ENCODE assay signal across 8 mouse cellular contexts in genomic region chr4:95507141-95507945, GRCm38 (mm10). TPM values are rescaled to one million over a fixed set of nuclear protein-coding genes. Genes with fewer than 3 reads are reported as not detected.
DNase-seq lines count a peak whose midpoint lies in the region; ATAC-seq and TF ChIP-seq lines count a peak whose summit lies in the region.

No protein-coding gene starts in this region.

- DNase-seq in lung, adult 2 months = no peak
- no peak for DNase-seq in spleen, adult 18-20 months
- no peak for DNase-seq in left cerebral cortex, adult 2 months (ENCODE audit: extremely low spot score in 1 of 2, low spot score in 2 of 2)

- H3K4me2 ChIP-seq in lung, embryonic 16.5 days (ENCODE audit: low read depth, low read length) = no peak overlapping the region
- no peak overlapping the region for H3K4me2 ChIP-seq in forebrain, embryonic 15.5 days (replicated peaks)
- no peak overlapping the region for H3K4me2 ChIP-seq in kidney, embryonic 16.5 days (replicated peaks; ENCODE audit: low read depth, low read length)
- no peak overlapping the region for H3K4me2 ChIP-seq in neural tube, embryonic 13.5 days
- H3K4me2 ChIP-seq in heart, embryonic 11.5 days = no peak overlapping the region

- H3K4me3 ChIP-seq in lung, embryonic 16.5 days (ENCODE audit: low read length) = no peak overlapping the region
- no peak overlapping the region for H3K4me3 ChIP-seq in lung, adult 2 months (replicated peaks; ENCODE audit: extremely low read depth, low read depth, low read length)
- no peak overlapping the region for H3K4me3 ChIP-seq in forebrain, embryonic 15.5 days
- H3K4me3 ChIP-seq in kidney, embryonic 16.5 days (ENCODE audit: low read length) = no peak overlapping the region
- no peak overlapping the region for H3K4me3 ChIP-seq in neural tube, embryonic 13.5 days
- no peak overlapping the region for H3K4me3 ChIP-seq in heart, embryonic 11.5 days (ENCODE audit: low read depth, low read length)
- H3K4me3 ChIP-seq in left cerebral cortex, adult 2 months = no peak overlapping the region

- no peak for TF ChIP-seq CTCF in lung, adult 2 months (IDR thresholded peaks at IDR 0.05; ENCODE audit: insufficient read depth, low read length)
- TF ChIP-seq CTCF in left cerebral cortex, adult 2 months (IDR thresholded peaks at IDR 0.05) = no peak

- no peaks in the 10 kb centered on the region for H3K9me3 ChIP-seq in lung, embryonic 16.5 days (ENCODE audit: control insufficient read depth, low read length)
- H3K9me3 ChIP-seq in forebrain, embryonic 15.5 days = no peaks in the 10 kb centered on the region
- H3K9me3 ChIP-seq in kidney, embryonic 16.5 days (ENCODE audit: low read length) = no peaks in the 10 kb centered on the region
- no peaks in the 10 kb centered on the region for H3K9me3 ChIP-seq in neural tube, embryonic 13.5 days
- no peaks in the 10 kb centered on the region for H3K9me3 ChIP-seq in heart, embryonic 11.5 days (replicated peaks; ENCODE audit: control insufficient read depth, low read length)

- H3K4me1 ChIP-seq in lung, embryonic 16.5 days (replicated peaks; ENCODE audit: control insufficient read depth, insufficient read depth, low read length) = peaks cover 5% of the 10 kb centered on the region; the same call in 1 of the 2 replicates
- no peaks in the 10 kb centered on the region for H3K4me1 ChIP-seq in lung, adult 2 months (ENCODE audit: control insufficient read depth, insufficient read depth, low read length)
- H3K4me1 ChIP-seq in forebrain, embryonic 15.5 days = peaks cover 12% of the 10 kb centered on the region
- H3K4me1 ChIP-seq in kidney, embryonic 16.5 days (ENCODE audit: insufficient read depth, low read length) = peaks cover 5% of the 10 kb centered on the region; the same call in 1 of the 2 replicates
- H3K4me1 ChIP-seq in neural tube, embryonic 13.5 days (replicated peaks) = peaks cover 13% of the 10 kb centered on the region
- no peaks in the 10 kb centered on the region for H3K4me1 ChIP-seq in heart, embryonic 11.5 days (ENCODE audit: control insufficient read depth, insufficient read depth, low read length)

- peak; percentile 49; the same call in 1 of the 2 replicates for ATAC-seq in lung, embryonic 16.5 days (ENCODE audit: low read depth)
- peak; percentile 78; the same call in 1 of the 2 replicates for ATAC-seq in forebrain, embryonic 15.5 days (replicated peaks)
- ATAC-seq in kidney, embryonic 16.5 days (ENCODE audit: low FRiP score, low TSS enrichment) = peak; percentile 84
- ATAC-seq in neural tube, embryonic 13.5 days (ENCODE audit: low read depth) = peak; percentile 97
- ATAC-seq in heart, embryonic 11.5 days (replicated peaks; ENCODE audit: insufficient number of reproducible peaks, low FRiP score, low TSS enrichment) = no peak

- H3K27me3 ChIP-seq in lung, embryonic 16.5 days (ENCODE audit: control insufficient read depth, insufficient read depth, low read depth, low read length) = no peaks in the 10 kb centered on the region
- H3K27me3 ChIP-seq in forebrain, embryonic 15.5 days = no peaks in the 10 kb centered on the region
- no peaks in the 10 kb centered on the region for H3K27me3 ChIP-seq in kidney, embryonic 16.5 days (ENCODE audit: insufficient read depth, low read length)
- H3K27me3 ChIP-seq in neural tube, embryonic 13.5 days = no peaks in the 10 kb centered on the region
- no peaks in the 10 kb centered on the region for H3K27me3 ChIP-seq in heart, embryonic 11.5 days (ENCODE audit: control insufficient read depth, insufficient read depth, low read length)

- 62% methylated on average over 7 of the region's 7 CpGs for WGBS in lung, embryonic 16.5 days
- 75% methylated on average over 7 of the region's 7 CpGs for WGBS in lung, adult 2 months
- WGBS in forebrain, embryonic 15.5 days = 35% methylated on average over 7 of the region's 7 CpGs
- WGBS in kidney, embryonic 16.5 days = 27% methylated on average over 7 of the region's 7 CpGs
- 29% methylated on average over 7 of the region's 7 CpGs for WGBS in neural tube, embryonic 13.5 days
- WGBS in heart, embryonic 11.5 days (ENCODE audit: insufficient replicate concordance) = 83% methylated on average over 7 of the region's 7 CpGs

- TF ChIP-seq POLR2A in lung, adult 2 months (IDR thresholded peaks at IDR 0.05; ENCODE audit: borderline replicate concordance, extremely low read depth, low read depth, low read length) = no peak

- H3K36me3 ChIP-seq in lung, embryonic 16.5 days (ENCODE audit: control insufficient read depth, insufficient read depth, low read length) = no peaks in the 10 kb centered on the region
- H3K36me3 ChIP-seq in forebrain, embryonic 15.5 days = no peaks in the 10 kb centered on the region
- no peaks in the 10 kb centered on the region for H3K36me3 ChIP-seq in kidney, embryonic 16.5 days (ENCODE audit: insufficient read depth, low read length)
- H3K36me3 ChIP-seq in neural tube, embryonic 13.5 days = no peaks in the 10 kb centered on the region
- H3K36me3 ChIP-seq in heart, embryonic 11.5 days (ENCODE audit: control insufficient read depth, insufficient read depth, low read length) = no peaks in the 10 kb centered on the region

- H3K9ac ChIP-seq in lung, embryonic 16.5 days (ENCODE audit: low read length) = no peak overlapping the region
- H3K9ac ChIP-seq in forebrain, embryonic 15.5 days (replicated peaks) = no peak overlapping the region
- no peak overlapping the region for H3K9ac ChIP-seq in kidney, embryonic 16.5 days (replicated peaks; ENCODE audit: low read length)
- H3K9ac ChIP-seq in neural tube, embryonic 13.5 days = 0 out of 2 replicates have a peak overlapping the region, but pooled peaks have one; percentile 1
- no peak overlapping the region for H3K9ac ChIP-seq in heart, embryonic 11.5 days (ENCODE audit: low read depth, low read length)

- peak overlapping the region; percentile 44; the same call in 1 of the 2 replicates for H3K27ac ChIP-seq in lung, embryonic 16.5 days (ENCODE audit: low read length)
- no peak overlapping the region for H3K27ac ChIP-seq in forebrain, embryonic 15.5 days (replicated peaks)
- H3K27ac ChIP-seq in kidney, embryonic 16.5 days (ENCODE audit: low read length) = 0 out of 2 replicates have a peak overlapping the region, but pooled peaks have one; percentile 33
- peak overlapping the region; percentile 57 for H3K27ac ChIP-seq in neural tube, embryonic 13.5 days (replicated peaks)
- H3K27ac ChIP-seq in heart, embryonic 11.5 days (ENCODE audit: low read depth, low read length) = no peak overlapping the region
- no peak overlapping the region for H3K27ac ChIP-seq in left cerebral cortex, adult 2 months

- intact Hi-C loops in left cerebral cortex, adult 2 months (cut with DNase I) = no loop called here

RNA-seq across cellular contexts. Expression of gene Fggy, which starts 50.0 kb away (rescaled TPM):
- polyA plus RNA-seq in lung, embryonic 16.5 days (2015; fragmentation: Nextera tagmentation; extraction: Ambion mirVana) = 9.6 and 10.1 TPM in 2 replicates
- polyA plus RNA-seq in lung, adult 2 months (2012; rRNA removed) = 5.3 and 5.5 TPM in 2 replicates
- 4.2 and 5.2 TPM in 2 replicates for polyA plus RNA-seq in forebrain, embryonic 15.5 days (2015; fragmentation: Nextera tagmentation; extraction: Ambion mirVana)
- 40.6 and 42.7 TPM in 2 replicates for polyA plus RNA-seq in kidney, embryonic 16.5 days (2015; fragmentation: Nextera tagmentation; extraction: Ambion mirVana)
- polyA plus RNA-seq in neural tube, embryonic 13.5 days (2015; fragmentation: Nextera tagmentation; extraction: Ambion mirVana) = 6.6 and 6.9 TPM in 2 replicates
- polyA plus RNA-seq in heart, embryonic 11.5 days (2014; fragmentation: Nextera tagmentation; extraction: Ambion mirVana) = 5.0 and 5.9 TPM in 2 replicates
- 10 to 100 TPM; 15.7 to 18.3 TPM for total RNA-seq in left cerebral cortex, adult 2 months (2021)

Comparison
In these comparisons a context has a peak if more than half of its experiments do, and no peak if none do; other contexts are left out.
1. H3K27ac ChIP-seq: peak in lung, embryonic 16.5 days (single experiment), kidney, embryonic 16.5 days (single experiment) and neural tube, embryonic 13.5 days (single experiment); none in forebrain, embryonic 15.5 days (single experiment), heart, embryonic 11.5 days (single experiment) and left cerebral cortex, adult 2 months (single experiment).